Mouse (Mus musculus) thymus, adult 18-20 months (tissue): ENCODE data around the gene Olfr1112.
"Not testable (repeated sequence)": the region's sequence is repeated elsewhere in the genome, so short reads cannot be mapped to it uniquely, and the experiment has no call there.

Experiments
- DNase-seq, 2 experiments: peaks; one replicate each; pipeline ENCODE4 v3.0.0; 2022; ENCODE audit warnings: mixed read lengths in 2 of 2

Gene Olfr1112

GRCm38 (mm10) chr2:87187498-87187897, at the start of gene Olfr1112:
Gene Olfr1112, plus strand, starts transcription at chr2:87187798.
- no peak for DNase-seq

- no peak for DNase-seq
Observed at GRCm38 (mm10) chr2:87140200-87140599, 47.4 kb upstream of the Olfr1112 start, which contains the start of gene Olfr1110. Gene Olfr1110, minus strand, starts transcription at chr2:87140300.

GRCm38 (mm10) chr2:87152524-87152923, 35.1 kb upstream of the Olfr1112 start, which contains the start of gene Olfr1111:
Gene Olfr1111, minus strand, starts transcription at chr2:87152624.
- no peak for DNase-seq

GRCm38 (mm10) chr2:87167731-87168130, 19.9 kb upstream of the Olfr1112 start:
- not testable (repeated sequence) for DNase-seq

GRCm38 (mm10) chr2:87208670-87209069, 21.1 kb downstream of the Olfr1112 start, which contains the start of gene Olfr1113:
Gene Olfr1113, plus strand, starts transcription at chr2:87208970.
- no peak for DNase-seq
